Mouse (Mus musculus) left cerebral cortex, adult 2 months (tissue): Measurements from ENCODE around the gene Sumf1. TPM values are rescaled to one million over a fixed set of nuclear protein-coding genes. Genes with fewer than 3 reads are reported as not detected.

Experiments used
- DNase-seq, 2 experiments: peaks; one replicate each; pipeline ENCODE4 v3.0.0; 2021 to 2022; ENCODE audit warnings: low spot score in 2 of 2, mixed read lengths in 1 of 2; ENCODE audit errors: extremely low spot score in 1 of 2
- H3K27ac ChIP-seq: fragments of 200-600 bp; 2 replicates; pipeline ENCODE4 v1.8.1; 2022
- H3K4me3 ChIP-seq: fragments of 200-600 bp; 2 replicates; pipeline ENCODE4 v1.8.1; 2022
- CTCF ChIP-seq: fragments of 200-600 bp; IDR thresholded peaks from 2 replicates; pipeline ENCODE4 v1.8.1; 2022; ENCODE audit warnings: antibody characterized with exemption, mild to moderate bottlenecking, moderate library complexity
- intact Hi-C: fragments of 180-260 bp; cut with DNase I; formaldehyde crosslinking; loops from one replicate; pipeline ENCODE4 v1.15.1; 2025
- total RNA-seq, 2 experiments: library from RNA; stranded (reverse); gene quantifications; 2 replicates each; pipeline ENCODE4 v1.2.3; 2021

The Sumf1 gene
- total RNA-seq, 2 experiments from 2014 or later: 22.4 to 24.1 TPM

DNA sequence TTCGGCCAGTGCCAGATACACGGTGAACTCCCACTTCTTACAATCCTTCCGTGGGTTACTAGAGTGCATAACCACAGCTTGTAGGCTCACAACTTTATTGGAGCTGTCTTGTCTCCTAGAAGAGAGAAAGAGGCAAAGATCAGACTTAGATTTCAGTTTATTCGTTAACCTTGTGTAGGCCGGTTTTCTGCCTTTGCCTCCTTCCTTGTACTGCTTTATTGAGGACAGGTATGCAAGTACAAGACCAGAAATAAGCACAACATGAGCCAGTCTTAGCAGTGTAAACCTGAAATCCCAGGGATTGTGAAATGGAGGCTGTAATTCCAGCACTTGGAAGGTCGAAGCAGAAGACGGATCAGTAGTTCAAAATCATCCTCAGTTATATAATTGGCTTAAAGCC is 12.9 kb upstream of the Sumf1 start:
- DNase-seq: no peak
- TF ChIP-seq CTCF: no peak
- intact Hi-C loops: no loop called here
- Histone ChIP-seq H3K27ac (no peak overlapping the region), H3K4me3 (no peak overlapping the region)

GRCm38 (mm10) chr6:108197117-108197516 is 11.7 kb upstream of the Sumf1 start:
- Histone ChIP-seq H3K27ac (no peak overlapping the region), H3K4me3 (no peak overlapping the region)
- TF ChIP-seq CTCF: no peak
- no peak for DNase-seq
- intact Hi-C loops: no loop called here

DNA sequence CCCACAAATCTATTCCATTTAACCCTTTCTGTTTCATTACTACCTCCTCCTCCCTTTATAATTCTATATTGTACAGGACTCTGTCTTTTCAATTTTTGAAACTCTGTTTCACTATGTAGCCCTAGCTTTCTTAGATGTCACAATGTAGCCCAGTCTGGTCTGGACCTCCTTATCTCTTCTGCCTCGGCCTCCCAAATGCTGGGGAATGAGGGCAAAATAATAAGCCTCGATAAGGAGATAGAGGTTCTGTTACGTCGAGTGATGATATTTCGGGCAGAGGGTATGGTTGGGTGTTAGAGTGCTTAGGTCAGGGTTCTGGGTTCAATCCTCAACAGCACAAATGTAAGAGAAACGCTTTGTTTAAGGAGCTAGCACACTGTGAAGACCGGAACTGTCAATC is 11.3 kb upstream of the Sumf1 start:
- TF ChIP-seq CTCF: no peak
- no peak for DNase-seq
- Histone ChIP-seq H3K4me3 (no peak overlapping the region), H3K27ac (no peak overlapping the region)
- intact Hi-C loops: no loop called here

DNA sequence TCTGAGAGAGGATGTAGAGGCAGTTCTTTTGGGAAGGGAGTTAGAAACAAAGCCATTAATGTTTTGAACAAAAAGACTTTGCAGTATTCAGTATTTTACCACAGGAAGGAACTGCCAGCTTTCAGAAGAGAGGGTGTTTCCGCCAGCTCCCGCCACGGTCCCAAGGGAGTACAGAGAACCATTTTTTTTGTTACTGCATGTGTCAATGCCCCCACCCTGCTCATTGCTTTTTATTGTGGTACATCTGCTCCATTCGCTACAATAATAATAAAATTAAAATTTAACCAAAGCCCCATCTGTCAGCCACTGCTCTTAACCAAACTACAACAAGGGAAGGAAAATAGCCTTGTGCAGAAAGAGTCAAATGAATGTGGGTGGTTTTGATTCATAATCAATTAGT is 7.2 kb upstream of the Sumf1 start:
- Histone ChIP-seq H3K4me3 (no peak overlapping the region), H3K27ac (no peak overlapping the region)
- no peak for TF ChIP-seq CTCF
- intact Hi-C loops: no loop called here
- DNase-seq: no peak

DNA sequence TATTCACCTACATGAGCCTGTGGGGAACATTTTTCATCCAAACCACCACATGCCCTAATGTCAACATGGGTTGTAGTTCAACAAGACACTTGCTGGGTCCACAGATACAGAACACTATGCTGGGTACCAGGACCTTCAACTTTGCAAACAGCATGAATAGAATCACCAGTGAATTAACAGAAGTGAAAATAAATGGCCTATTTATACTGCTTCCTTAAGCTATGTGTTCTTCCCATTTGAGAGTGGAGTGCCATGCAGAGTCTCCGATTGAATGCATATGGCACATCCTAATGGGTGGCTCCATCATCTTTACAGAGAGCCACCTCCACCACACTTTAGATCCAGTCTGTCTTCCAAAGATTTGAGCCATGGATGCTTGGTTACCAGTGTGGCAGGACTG is 5.3 kb upstream of the Sumf1 start:
- Histone ChIP-seq H3K4me3 (no peak overlapping the region), H3K27ac (no peak overlapping the region)
- TF ChIP-seq CTCF: no peak
- DNase-seq: no peak
- intact Hi-C loops: no loop called here

DNA sequence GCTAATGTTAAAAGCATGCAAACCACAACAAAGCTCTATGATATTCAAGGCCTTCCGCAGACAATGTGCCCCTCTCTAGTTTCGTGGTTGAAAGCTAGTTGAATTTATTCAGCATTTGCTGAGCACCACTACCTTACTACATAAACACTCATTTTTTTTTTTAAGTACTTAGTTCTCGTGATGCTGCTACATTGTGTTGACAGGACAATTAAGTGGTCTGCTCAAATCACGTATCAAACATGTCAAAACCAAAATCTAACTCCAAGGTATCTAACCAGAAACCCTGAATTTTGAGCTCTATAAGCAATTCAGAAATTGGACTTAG is 265 bp upstream of the Sumf1 start:
- peak overlapping the region; percentile 88 for H3K4me3 ChIP-seq
- no peak for TF ChIP-seq CTCF
- peak overlapping the region; percentile 74 for H3K27ac ChIP-seq
- intact Hi-C loops: loop anchor here (2.0 kb wide), 1 partner anchor 27 kb away; the partner anchor contains the start of gene Itpr1
- DNase-seq: no peak

DNA sequence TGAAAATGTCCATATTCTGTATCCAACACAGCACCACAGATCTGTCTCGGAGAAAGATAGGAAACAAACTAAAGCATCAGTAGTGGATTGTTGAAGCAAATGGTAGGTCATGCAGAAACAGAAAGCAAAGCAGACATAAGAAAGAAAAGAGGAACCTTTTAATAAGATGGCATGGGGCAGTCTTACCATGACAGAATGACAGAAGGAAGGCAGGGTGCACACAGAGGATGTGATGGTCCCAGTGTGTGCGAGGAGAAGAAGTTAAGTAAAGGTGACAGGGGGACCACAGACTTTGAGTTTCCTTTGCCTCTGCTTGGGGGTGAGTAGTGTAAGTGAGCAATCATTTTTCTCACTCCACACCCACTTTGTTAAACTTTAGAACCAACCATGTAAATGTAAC is 6.3 kb downstream of the Sumf1 start:
- TF ChIP-seq CTCF: no peak
- intact Hi-C loops: no loop called here
- no peak for DNase-seq
- no peak overlapping the region for H3K27ac ChIP-seq
- H3K4me3 ChIP-seq: no peak overlapping the region

GRCm38 (mm10) chr6:108174181-108174580 is 11.2 kb downstream of the Sumf1 start:
- no peak for TF ChIP-seq CTCF
- Histone ChIP-seq H3K4me3 (no peak overlapping the region), H3K27ac (no peak overlapping the region)
- intact Hi-C loops: no loop called here
- DNase-seq: no peak

DNA sequence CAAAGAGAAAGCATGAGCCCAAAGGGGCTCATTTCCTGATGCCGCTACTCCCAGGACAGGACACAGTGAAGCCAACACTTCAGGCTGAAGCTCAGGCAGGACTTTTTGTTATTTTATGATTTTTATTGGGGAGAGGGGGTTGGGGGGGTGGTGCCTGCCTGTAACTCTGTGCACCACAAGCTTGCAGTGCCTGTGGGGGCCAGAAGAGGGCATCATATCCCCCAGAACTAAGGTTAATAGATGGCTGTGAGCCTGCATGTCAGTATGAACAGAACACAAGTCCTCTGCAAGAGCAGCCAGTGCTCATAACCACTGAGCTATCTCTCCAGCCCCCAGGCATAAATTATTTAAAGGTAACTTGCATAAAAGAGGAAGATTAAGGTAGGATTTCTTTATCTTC is 13.2 kb downstream of the Sumf1 start:
- H3K27ac ChIP-seq: no peak overlapping the region
- TF ChIP-seq CTCF: no peak; the same call in 1 of the 2 replicates
- intact Hi-C loops: no loop called here
- DNase-seq: no peak
- H3K4me3 ChIP-seq: no peak overlapping the region

- Histone ChIP-seq H3K27ac (no peak overlapping the region), H3K4me3 (no peak overlapping the region)
- TF ChIP-seq CTCF: no peak
- intact Hi-C loops: no loop called here
- no peak for DNase-seq
These were observed 15.9 kb downstream of the Sumf1 start for GRCm38 (mm10) chr6:108169466-108169865.

DNA sequence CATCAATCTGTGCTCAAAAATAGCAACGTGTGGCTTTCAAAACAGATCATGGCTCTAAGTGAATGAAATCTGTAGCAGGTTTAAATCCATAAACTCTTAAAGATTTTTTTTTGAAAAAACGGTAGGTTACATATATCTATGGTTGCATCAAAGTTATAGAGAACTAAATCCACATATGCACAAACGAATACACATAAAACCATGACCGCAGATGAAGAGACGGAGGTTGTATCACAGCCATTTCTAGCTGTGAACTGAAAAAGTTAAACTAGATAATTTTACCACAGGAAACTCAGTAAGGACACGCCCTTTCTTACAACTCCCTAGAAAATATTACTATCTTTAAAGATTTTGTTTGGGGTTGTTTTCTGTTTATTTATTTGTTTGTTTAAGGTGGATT is 16.7 kb downstream of the Sumf1 start:
- no peak overlapping the region for H3K27ac ChIP-seq
- no peak overlapping the region for H3K4me3 ChIP-seq
- intact Hi-C loops: no loop called here
- DNase-seq: no peak
- no peak for TF ChIP-seq CTCF

DNA sequence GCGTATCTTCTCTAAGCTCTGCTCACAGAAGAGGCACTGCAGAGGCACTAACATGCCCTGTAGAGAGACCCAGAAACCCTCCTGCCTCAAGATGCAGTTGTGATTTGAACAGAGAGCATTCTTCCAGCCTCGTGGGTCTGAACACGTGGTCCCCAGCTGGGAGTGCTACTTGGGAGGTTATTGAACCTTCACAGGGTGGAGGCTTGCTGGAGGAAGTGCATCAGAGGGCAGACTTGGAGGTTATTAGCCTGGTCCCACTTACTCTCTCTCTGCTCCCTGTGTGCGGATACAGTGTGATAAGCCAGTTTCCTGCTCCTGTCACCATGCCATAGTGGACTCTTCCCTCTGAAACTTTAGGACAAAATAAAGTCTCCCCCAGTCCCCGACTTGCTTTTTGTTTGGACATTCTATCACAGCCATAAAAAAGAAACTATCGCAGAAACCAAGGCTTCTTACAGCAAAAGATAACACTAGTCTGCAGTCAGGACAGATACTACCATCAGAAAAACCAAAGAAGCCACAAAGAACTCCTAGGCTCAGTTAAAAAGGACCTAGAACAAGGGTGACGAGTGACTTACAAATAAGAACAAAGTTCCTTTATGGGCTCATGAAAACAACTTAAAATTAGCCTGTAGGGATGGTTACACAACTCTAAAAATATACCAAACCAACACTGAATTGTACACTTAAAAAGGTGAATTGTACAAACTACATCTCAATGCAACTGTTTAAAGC is 17.3 kb downstream of the Sumf1 start:
- no peak for TF ChIP-seq CTCF
- intact Hi-C loops: no loop called here
- DNase-seq: no peak
- Histone ChIP-seq H3K27ac (no peak overlapping the region), H3K4me3 (no peak overlapping the region)

DNA sequence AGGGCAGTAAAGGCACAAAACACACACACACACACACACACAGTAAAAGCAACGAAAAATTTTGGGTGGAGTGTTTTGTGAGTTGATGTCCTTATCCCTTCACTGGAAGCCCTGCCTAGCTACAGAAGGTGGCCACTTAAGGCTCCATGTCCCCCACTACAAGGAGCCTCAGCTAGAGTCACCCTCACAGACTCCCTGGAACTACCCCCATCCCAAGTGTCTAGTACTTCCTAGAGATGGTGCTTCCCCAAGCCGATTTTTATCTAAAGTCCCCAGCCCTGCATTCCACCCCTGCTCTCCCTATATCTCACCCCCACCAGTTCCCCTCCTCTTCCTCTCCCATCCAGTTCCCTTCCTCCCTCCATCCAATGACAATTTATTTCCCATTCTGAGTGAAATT is 19.8 kb downstream of the Sumf1 start:
- DNase-seq: no peak
- no peak for TF ChIP-seq CTCF
- intact Hi-C loops: no loop called here
- Histone ChIP-seq H3K4me3 (no peak overlapping the region), H3K27ac (no peak overlapping the region)
